Mouse (Mus musculus): ENCODE results near the gene Gm45623. TPM values are rescaled to one million over a fixed set of nuclear protein-coding genes. Genes with fewer than 3 reads are reported as not detected.
A peak's percentile ranks its signal among the peaks of the same experiment; 100 is the strongest.

The Gm45623 gene
- polyA plus RNA-seq (2014; fragmentation: Nextera tagmentation; extraction: Ambion mirVana): 0.85 and 1.1 TPM in 2 replicates

- no peaks in the 10 kb centered on the region for H3K9me3 ChIP-seq (replicated peaks; ENCODE audit: control insufficient read depth, low read length)
- H3K4me1 ChIP-seq (ENCODE audit: control insufficient read depth, insufficient read depth, low read length): peaks cover 8% of the 10 kb centered on the region; the same call in 1 of the 2 replicates
- H3K27ac ChIP-seq (ENCODE audit: low read depth, low read length): no peak within 1 kb of the TSS
- H3K9ac ChIP-seq (ENCODE audit: low read length): peak within 1 kb of the TSS; percentile 61
- H3K27me3 ChIP-seq (replicated peaks; ENCODE audit: control insufficient read depth, insufficient read depth, low read length): peaks cover 37% of the 10 kb centered on the region
- WGBS: under 1% methylated on average over 67 of the region's 71 CpGs
- no peak; the same call in 1 of the 2 replicates for ATAC-seq
- no peak for DNase-seq (ENCODE audit: low spot score)
- peak within 1 kb of the TSS; percentile 90 for H3K4me2 ChIP-seq (ENCODE audit: low read length)
- no peaks in the 10 kb centered on the region for H3K36me3 ChIP-seq (ENCODE audit: control insufficient read depth, insufficient read depth, low read length)
- peak within 1 kb of the TSS; percentile 41 for H3K4me3 ChIP-seq (ENCODE audit: low read depth, low read length)
These were observed at the start of gene Gm45623 for GRCm38 (mm10) chr13:56753192-56753951. Gene Gm45623 (minus strand): TSS chr13:56753827.

GRCm38 (mm10) chr13:56797459-56797858 lies 43.8 kb upstream of the Gm45623 start:
- no peaks in the 10 kb centered on the region for H3K36me3 ChIP-seq (ENCODE audit: control insufficient read depth, insufficient read depth, low read length)
- H3K4me1 ChIP-seq (ENCODE audit: control insufficient read depth, insufficient read depth, low read length): peaks cover 12% of the 10 kb centered on the region
- ATAC-seq: no peak
- no peak overlapping the region for H3K4me3 ChIP-seq (ENCODE audit: low read depth, low read length)
- DNase-seq (ENCODE audit: low spot score): no peak
- H3K27me3 ChIP-seq (replicated peaks; ENCODE audit: control insufficient read depth, insufficient read depth, low read length): no peaks in the 10 kb centered on the region
- H3K9me3 ChIP-seq (replicated peaks; ENCODE audit: control insufficient read depth, low read length): no peaks in the 10 kb centered on the region
- WGBS: 90% methylated on average over 7 of the region's 7 CpGs
- no peak overlapping the region for H3K27ac ChIP-seq (ENCODE audit: low read depth, low read length)
- H3K4me2 ChIP-seq (ENCODE audit: low read length): no peak overlapping the region
- H3K9ac ChIP-seq (ENCODE audit: low read length): no peak overlapping the region

GRCm38 (mm10) chr13:56795501-56795900 lies 41.9 kb upstream of the Gm45623 start:
- Histone ChIP-seq H3K4me2 (ENCODE audit: low read length) (no peak overlapping the region), H3K9me3 (replicated peaks; ENCODE audit: control insufficient read depth, low read length) (no peaks in the 10 kb centered on the region), H3K36me3 (ENCODE audit: control insufficient read depth, insufficient read depth, low read length) (no peaks in the 10 kb centered on the region), H3K27me3 (replicated peaks; ENCODE audit: control insufficient read depth, insufficient read depth, low read length) (no peaks in the 10 kb centered on the region), H3K4me1 (ENCODE audit: control insufficient read depth, insufficient read depth, low read length) (peaks cover 17% of the 10 kb centered on the region), H3K27ac (ENCODE audit: low read depth, low read length) (no peak overlapping the region), H3K9ac (ENCODE audit: low read length) (no peak overlapping the region), H3K4me3 (ENCODE audit: low read depth, low read length) (no peak overlapping the region)
- DNase-seq (ENCODE audit: low spot score) (no peak), ATAC-seq (no peak)
- 66% methylated on average over 7 of the region's 7 CpGs for WGBS

- H3K9me3 ChIP-seq (replicated peaks; ENCODE audit: control insufficient read depth, low read length): no peaks in the 10 kb centered on the region
- 0 out of 2 replicates have a peak overlapping the region, but pooled peaks have one; percentile 22 for H3K9ac ChIP-seq (ENCODE audit: low read length)
- H3K36me3 ChIP-seq (ENCODE audit: control insufficient read depth, insufficient read depth, low read length): no peaks in the 10 kb centered on the region
- no peaks in the 10 kb centered on the region for H3K27me3 ChIP-seq (replicated peaks; ENCODE audit: control insufficient read depth, insufficient read depth, low read length)
- no peak overlapping the region for H3K4me3 ChIP-seq (ENCODE audit: low read depth, low read length)
- peaks cover 17% of the 10 kb centered on the region for H3K4me1 ChIP-seq (ENCODE audit: control insufficient read depth, insufficient read depth, low read length)
- H3K27ac ChIP-seq (ENCODE audit: low read depth, low read length): no peak overlapping the region; the same call in 1 of the 2 replicates
- H3K4me2 ChIP-seq (ENCODE audit: low read length): no peak overlapping the region
- peak; percentile 47 for ATAC-seq
- 23% methylated on average over 7 of the region's 7 CpGs for WGBS
- peak; percentile 53 for DNase-seq (ENCODE audit: low spot score)
These were observed 40.8 kb upstream of the Gm45623 start for GRCm38 (mm10) chr13:56794441-56794840.

- ATAC-seq: no peak
- whole genome bisulfite sequencing: 91% methylated on average over 3 of the region's 3 CpGs
- no peak for DNase-seq (ENCODE audit: low spot score)
- no peak overlapping the region for H3K4me2 ChIP-seq (ENCODE audit: low read length)
- peaks cover 17% of the 10 kb centered on the region for H3K4me1 ChIP-seq (ENCODE audit: control insufficient read depth, insufficient read depth, low read length)
- no peaks in the 10 kb centered on the region for H3K27me3 ChIP-seq (replicated peaks; ENCODE audit: control insufficient read depth, insufficient read depth, low read length)
- H3K36me3 ChIP-seq (ENCODE audit: control insufficient read depth, insufficient read depth, low read length): no peaks in the 10 kb centered on the region
- no peaks in the 10 kb centered on the region for H3K9me3 ChIP-seq (replicated peaks; ENCODE audit: control insufficient read depth, low read length)
- H3K27ac ChIP-seq (ENCODE audit: low read depth, low read length): no peak overlapping the region
- no peak overlapping the region for H3K9ac ChIP-seq (ENCODE audit: low read length)
- no peak overlapping the region for H3K4me3 ChIP-seq (ENCODE audit: low read depth, low read length)
These were observed 39.2 kb upstream of the Gm45623 start for GRCm38 (mm10) chr13:56792844-56793243.

GRCm38 (mm10) chr13:56790683-56791082 lies 37.1 kb upstream of the Gm45623 start:
- ATAC-seq (no peak), DNase-seq (ENCODE audit: low spot score) (no peak)
- Histone ChIP-seq H3K4me1 (ENCODE audit: control insufficient read depth, insufficient read depth, low read length) (peaks cover 16% of the 10 kb centered on the region), H3K4me3 (ENCODE audit: low read depth, low read length) (no peak overlapping the region), H3K27ac (ENCODE audit: low read depth, low read length) (no peak overlapping the region), H3K9ac (ENCODE audit: low read length) (no peak overlapping the region), H3K36me3 (ENCODE audit: control insufficient read depth, insufficient read depth, low read length) (no peaks in the 10 kb centered on the region), H3K4me2 (ENCODE audit: low read length) (no peak overlapping the region), H3K27me3 (replicated peaks; ENCODE audit: control insufficient read depth, insufficient read depth, low read length) (no peaks in the 10 kb centered on the region), H3K9me3 (replicated peaks; ENCODE audit: control insufficient read depth, low read length) (no peaks in the 10 kb centered on the region)
- WGBS: 90% methylated on average over 3 of the region's 3 CpGs

- no peak for DNase-seq (ENCODE audit: low spot score)
- H3K9ac ChIP-seq (ENCODE audit: low read length): no peak overlapping the region
- no peak for ATAC-seq
- no peaks in the 10 kb centered on the region for H3K9me3 ChIP-seq (replicated peaks; ENCODE audit: control insufficient read depth, low read length)
- H3K4me3 ChIP-seq (ENCODE audit: low read depth, low read length): no peak overlapping the region
- no peak overlapping the region for H3K4me2 ChIP-seq (ENCODE audit: low read length)
- no peaks in the 10 kb centered on the region for H3K27me3 ChIP-seq (replicated peaks; ENCODE audit: control insufficient read depth, insufficient read depth, low read length)
- no peaks in the 10 kb centered on the region for H3K36me3 ChIP-seq (ENCODE audit: control insufficient read depth, insufficient read depth, low read length)
- H3K4me1 ChIP-seq (ENCODE audit: control insufficient read depth, insufficient read depth, low read length): peaks cover 6% of the 10 kb centered on the region
- no peak overlapping the region for H3K27ac ChIP-seq (ENCODE audit: low read depth, low read length)
- WGBS: 81% methylated on average over 1 of the region's 1 CpGs
These were observed 29.0 kb upstream of the Gm45623 start for GRCm38 (mm10) chr13:56782621-56783020.

- Histone ChIP-seq H3K27me3 (replicated peaks; ENCODE audit: control insufficient read depth, insufficient read depth, low read length) (no peaks in the 10 kb centered on the region), H3K9ac (ENCODE audit: low read length) (no peak overlapping the region), H3K27ac (ENCODE audit: low read depth, low read length) (no peak overlapping the region), H3K4me2 (ENCODE audit: low read length) (no peak overlapping the region), H3K9me3 (replicated peaks; ENCODE audit: control insufficient read depth, low read length) (no peaks in the 10 kb centered on the region), H3K36me3 (ENCODE audit: control insufficient read depth, insufficient read depth, low read length) (no peaks in the 10 kb centered on the region), H3K4me1 (ENCODE audit: control insufficient read depth, insufficient read depth, low read length) (peaks cover 6% of the 10 kb centered on the region), H3K4me3 (ENCODE audit: low read depth, low read length) (no peak overlapping the region)
- DNase-seq (ENCODE audit: low spot score) (no peak), ATAC-seq (no peak)
- WGBS: 96% methylated on average over 3 of the region's 3 CpGs
These were observed 28.1 kb upstream of the Gm45623 start for GRCm38 (mm10) chr13:56781697-56782096.

- WGBS: 44% methylated on average over 13 of the region's 13 CpGs
These were observed 27.3 kb upstream of the Gm45623 start for GRCm38 (mm10) chr13:56780746-56781469.

More at GRCm38 (mm10) chr13:56780746-56781469, 27.3 kb upstream of the Gm45623 start:
- ATAC-seq (0 out of 2 replicates have a peak, but pooled peaks have one; percentile 42), DNase-seq (ENCODE audit: low spot score) (no peak)
- H3K36me3 ChIP-seq (ENCODE audit: control insufficient read depth, insufficient read depth, low read length): no peaks in the 10 kb centered on the region
- no peaks in the 10 kb centered on the region for H3K9me3 ChIP-seq (replicated peaks; ENCODE audit: control insufficient read depth, low read length)
- H3K4me1 ChIP-seq (ENCODE audit: control insufficient read depth, insufficient read depth, low read length): peaks cover 6% of the 10 kb centered on the region
- H3K27me3 ChIP-seq (replicated peaks; ENCODE audit: control insufficient read depth, insufficient read depth, low read length): no peaks in the 10 kb centered on the region
- H3K4me2 ChIP-seq (ENCODE audit: low read length): no peak overlapping the region
- no peak overlapping the region for H3K4me3 ChIP-seq (ENCODE audit: low read depth, low read length)
- peak overlapping the region; percentile 5; the same call in 1 of the 2 replicates for H3K27ac ChIP-seq (ENCODE audit: low read depth, low read length)
- no peak overlapping the region for H3K9ac ChIP-seq (ENCODE audit: low read length)
